Mouse (Mus musculus) heart, postnatal 25 days (tissue): ENCODE data around the gene Hist1h4f. TPM values are rescaled to one million over a fixed set of nuclear protein-coding genes. Genes with fewer than 3 reads are reported as not detected.
A peak's percentile ranks its signal among the peaks of the same experiment; 100 is the strongest.
"Not testable (repeated sequence)": the region's sequence is repeated elsewhere in the genome, so short reads cannot be mapped to it uniquely, and the experiment has no call there.

Experiments
- DNase-seq: peaks from one replicate; pipeline ENCODE4 v3.0.0; 2022; ENCODE audit warnings: low spot score
- intact Hi-C: fragments of 180-260 bp; cut with DNase I; formaldehyde crosslinking; loops from one replicate; pipeline ENCODE4 v1.15.1; 2025
- total RNA-seq, 2 experiments: library from RNA; stranded (reverse); gene quantifications; 2 replicates each; pipeline ENCODE4 v1.2.3; 2021

The Hist1h4f gene
- total RNA-seq, 2 experiments from 2014 or later = 33.0 to 46.9 TPM

GRCm38 (mm10) chr13:23561531-23561882, 10.1 kb upstream of the Hist1h4f start:
- intact Hi-C loops, DNase-seq: not testable (repeated sequence)

GRCm38 (mm10) chr13:23560699-23561098, 9.3 kb upstream of the Hist1h4f start:
- intact Hi-C loops, DNase-seq: not testable (repeated sequence)

- intact Hi-C loops = no loop called here
- no peak for DNase-seq
Measured at GRCm38 (mm10) chr13:23556906-23557305, 5.5 kb upstream of the Hist1h4f start.

GRCm38 (mm10) chr13:23555839-23556416, 4.5 kb upstream of the Hist1h4f start:
- peak; percentile 45 for DNase-seq
- intact Hi-C loops = no loop called here

- peak; percentile 52 for DNase-seq
- intact Hi-C loops = no loop called here
Measured at GRCm38 (mm10) chr13:23554925-23555838, 3.7 kb upstream of the Hist1h4f start.

- intact Hi-C loops = no loop called here
- DNase-seq = no peak
Measured at GRCm38 (mm10) chr13:23554393-23554792, 2.9 kb upstream of the Hist1h4f start.

GRCm38 (mm10) chr13:23552962-23553361, 1.5 kb upstream of the Hist1h4f start, which contains the start of gene Hist1h1d:
Hist1h1d (plus strand) TSS chr13:23553262.
- intact Hi-C loops = no loop called here
- DNase-seq = no peak

GRCm38 (mm10) chr13:23551931-23552914, 775 bp upstream of the Hist1h4f start:
- intact Hi-C loops = no loop called here
- no peak for DNase-seq

GRCm38 (mm10) chr13:23550761-23551145, 695 bp downstream of the Hist1h4f start:
- intact Hi-C loops = no loop called here
- DNase-seq = no peak

- DNase-seq = no peak
- intact Hi-C loops = no loop called here
Measured at GRCm38 (mm10) chr13:23546694-23547093, 4.8 kb downstream of the Hist1h4f start.

- intact Hi-C loops, DNase-seq: not testable (repeated sequence)
Measured at GRCm38 (mm10) chr13:23544787-23545120, 6.7 kb downstream of the Hist1h4f start.

- peak; percentile 56 for DNase-seq
Measured at GRCm38 (mm10) chr13:23543965-23544786, 7.3 kb downstream of the Hist1h4f start, which contains the start of gene Hist1h3f. Hist1h3f (plus strand) TSS chr13:23544052.

GRCm38 (mm10) chr13:23542999-23543607, 8.3 kb downstream of the Hist1h4f start, which contains the start of gene Hist1h2bh:
Hist1h2bh (minus strand) TSS chr13:23543392.
- peak; percentile 53 for DNase-seq
- intact Hi-C loops = not testable (repeated sequence)

More at GRCm38 (mm10) chr13:23543965-23544786, 7.3 kb downstream of the Hist1h4f start, which contains the start of gene Hist1h3f:
- intact Hi-C loops = no loop called here

- DNase-seq, intact Hi-C loops: not testable (repeated sequence)
Measured at GRCm38 (mm10) chr13:23542225-23542980, 9.0 kb downstream of the Hist1h4f start.

- intact Hi-C loops = no loop called here
- DNase-seq = no peak
Measured at GRCm38 (mm10) chr13:23541497-23541896, 10.0 kb downstream of the Hist1h4f start.

GRCm38 (mm10) chr13:23539821-23540220, 11.6 kb downstream of the Hist1h4f start:
- DNase-seq, intact Hi-C loops: not testable (repeated sequence)

GRCm38 (mm10) chr13:23538249-23538648, 13.2 kb downstream of the Hist1h4f start:
- intact Hi-C loops = no loop called here

More at GRCm38 (mm10) chr13:23538249-23538648, 13.2 kb downstream of the Hist1h4f start:
- DNase-seq = no peak
